In genomic region chr6:82135959-82136712, GRCm38 (mm10) we compare ENCODE assay signal across 29 mouse cellular contexts.
DNase-seq lines count a peak whose midpoint lies in the region; ATAC-seq lines count a peak whose summit lies in the region.
"Had no signal": no experiment of that assay in that cellular context is flagged by ENCODE, and none has a peak within 500 bp of the region (broad histone marks: within the 10 kb centered on the region; RNA-seq: fewer than 3 reads in every experiment).

No protein-coding gene starts in this region.

- peak; percentile 68 for ATAC-seq in forebrain, embryonic 13.5 days
- no peak for ATAC-seq in forebrain, embryonic 12.5 days (ENCODE audit: low FRiP score)
- ATAC-seq in hindbrain, embryonic 12.5 days (ENCODE audit: low FRiP score): peak; percentile 44; the same call in 1 of the 2 replicates
- no peak for ATAC-seq in hindbrain, embryonic 14.5 days (ENCODE audit: low FRiP score)
- ATAC-seq in midbrain, embryonic 16.5 days: peak; percentile 64; the same call in 1 of the 2 replicates
- ATAC-seq in forebrain, embryonic 16.5 days: peak; percentile 61
- ATAC-seq: inflammation-experienced regulatory T-cells, adult 6 months; liver, embryonic 12.5 days; liver, postnatal 0 days; Patski had no signal

- H3K27me3 ChIP-seq in forebrain, embryonic 13.5 days: no peaks in the 10 kb centered on the region
- no peaks in the 10 kb centered on the region for H3K27me3 ChIP-seq in forebrain, embryonic 12.5 days
- no peaks in the 10 kb centered on the region for H3K27me3 ChIP-seq in hindbrain, embryonic 12.5 days
- no peaks in the 10 kb centered on the region for H3K27me3 ChIP-seq in hindbrain, embryonic 14.5 days (ENCODE audit: control insufficient read depth, insufficient read depth, low read length)
- H3K27me3 ChIP-seq in midbrain, embryonic 16.5 days (ENCODE audit: control insufficient read depth, insufficient read depth, low read depth, low read length): no peaks in the 10 kb centered on the region
- no peaks in the 10 kb centered on the region for H3K27me3 ChIP-seq in midbrain, embryonic 10.5 days (ENCODE audit: low read depth, poor library complexity, severe bottlenecking)
- no peaks in the 10 kb centered on the region for H3K27me3 ChIP-seq in forebrain, embryonic 16.5 days (replicated peaks; ENCODE audit: control insufficient read depth, insufficient read depth, low read length)
- H3K27me3 ChIP-seq: liver, embryonic 12.5 days; neural tube, embryonic 15.5 days; Patski had no signal

- peaks cover 3% of the 10 kb centered on the region; the same call in 1 of the 2 replicates for H3K4me1 ChIP-seq in forebrain, embryonic 13.5 days
- H3K4me1 ChIP-seq in forebrain, embryonic 12.5 days: peaks cover 4% of the 10 kb centered on the region; the same call in 1 of the 2 replicates
- peaks cover 11% of the 10 kb centered on the region for H3K4me1 ChIP-seq in hindbrain, embryonic 12.5 days
- H3K4me1 ChIP-seq in hindbrain, embryonic 14.5 days (replicated peaks; ENCODE audit: control insufficient read depth, insufficient read depth, low read length): 0 out of 2 replicates have a peak, but pooled peaks cover 3% of the 10 kb centered on the region
- H3K4me1 ChIP-seq in midbrain, embryonic 16.5 days (ENCODE audit: control insufficient read depth, insufficient read depth, low read length): no peaks in the 10 kb centered on the region
- peaks cover 13% of the 10 kb centered on the region for H3K4me1 ChIP-seq in midbrain, embryonic 10.5 days
- H3K4me1 ChIP-seq in forebrain, embryonic 16.5 days (replicated peaks; ENCODE audit: control insufficient read depth, insufficient read depth, low read length): no peaks in the 10 kb centered on the region; the same call in 1 of the 2 replicates
- H3K4me1 ChIP-seq: liver, embryonic 12.5 days had no signal

- 55% methylated on average over 13 of the region's 13 CpGs for WGBS in forebrain, embryonic 13.5 days
- WGBS in forebrain, embryonic 12.5 days: 58% methylated on average over 13 of the region's 13 CpGs
- whole genome bisulfite sequencing in hindbrain, embryonic 12.5 days: 55% methylated on average over 13 of the region's 13 CpGs
- WGBS in hindbrain, embryonic 14.5 days: 49% methylated on average over 13 of the region's 13 CpGs
- WGBS in midbrain, embryonic 16.5 days: 52% methylated on average over 13 of the region's 13 CpGs
- 73% methylated on average over 13 of the region's 13 CpGs for WGBS in midbrain, embryonic 10.5 days
- WGBS in forebrain, embryonic 16.5 days: 51% methylated on average over 13 of the region's 13 CpGs

- no peak overlapping the region for H3K4me2 ChIP-seq in forebrain, embryonic 13.5 days
- no peak overlapping the region for H3K4me2 ChIP-seq in forebrain, embryonic 12.5 days
- no peak overlapping the region for H3K4me2 ChIP-seq in hindbrain, embryonic 12.5 days (replicated peaks)
- no peak overlapping the region for H3K4me2 ChIP-seq in hindbrain, embryonic 14.5 days (replicated peaks)
- no peak overlapping the region for H3K4me2 ChIP-seq in midbrain, embryonic 16.5 days (ENCODE audit: low read length)
- H3K4me2 ChIP-seq in forebrain, embryonic 16.5 days (ENCODE audit: low read length): no peak overlapping the region
- H3K4me2 ChIP-seq: liver, embryonic 12.5 days; neural tube, embryonic 15.5 days had no signal

- no peak overlapping the region for H3K27ac ChIP-seq in forebrain, embryonic 13.5 days
- no peak overlapping the region for H3K27ac ChIP-seq in forebrain, embryonic 12.5 days
- H3K27ac ChIP-seq in hindbrain, embryonic 12.5 days: no peak overlapping the region
- H3K27ac ChIP-seq in hindbrain, embryonic 14.5 days: no peak overlapping the region
- no peak overlapping the region for H3K27ac ChIP-seq in midbrain, embryonic 16.5 days (ENCODE audit: low read length)
- H3K27ac ChIP-seq in midbrain, embryonic 10.5 days (replicated peaks): no peak overlapping the region
- no peak overlapping the region for H3K27ac ChIP-seq in forebrain, embryonic 16.5 days (ENCODE audit: low read length)
- H3K27ac ChIP-seq: heart, embryonic 10.5 days; liver, embryonic 12.5 days; neural tube, embryonic 15.5 days had no signal

- H3K9me3 ChIP-seq in forebrain, embryonic 13.5 days (replicated peaks): peaks cover 6% of the 10 kb centered on the region; the same call in 1 of the 2 replicates
- H3K9me3 ChIP-seq in forebrain, embryonic 12.5 days: no peaks in the 10 kb centered on the region
- 0 out of 2 replicates have a peak, but pooled peaks cover 3% of the 10 kb centered on the region for H3K9me3 ChIP-seq in hindbrain, embryonic 12.5 days (replicated peaks)
- peaks cover 5% of the 10 kb centered on the region; the same call in 1 of the 2 replicates for H3K9me3 ChIP-seq in hindbrain, embryonic 14.5 days (ENCODE audit: control insufficient read depth, low read length)
- no peaks in the 10 kb centered on the region for H3K9me3 ChIP-seq in midbrain, embryonic 16.5 days (replicated peaks; ENCODE audit: control insufficient read depth, low read length, poor library complexity, severe bottlenecking)
- H3K9me3 ChIP-seq in midbrain, embryonic 10.5 days (replicated peaks): peaks cover 4% of the 10 kb centered on the region; the same call in 1 of the 2 replicates
- no peaks in the 10 kb centered on the region for H3K9me3 ChIP-seq in forebrain, embryonic 16.5 days (ENCODE audit: control insufficient read depth, low read length)
- H3K9me3 ChIP-seq: liver, embryonic 12.5 days; neural tube, embryonic 15.5 days had no signal

- H3K9ac ChIP-seq in forebrain, embryonic 13.5 days: no peak overlapping the region
- no peak overlapping the region for H3K9ac ChIP-seq in forebrain, embryonic 12.5 days
- H3K9ac ChIP-seq in hindbrain, embryonic 12.5 days: no peak overlapping the region
- H3K9ac ChIP-seq in hindbrain, embryonic 14.5 days: no peak overlapping the region
- H3K9ac ChIP-seq in midbrain, embryonic 16.5 days (ENCODE audit: low read depth, low read length): no peak overlapping the region
- H3K9ac ChIP-seq in forebrain, embryonic 16.5 days (replicated peaks; ENCODE audit: low read depth, low read length): no peak overlapping the region
- H3K9ac ChIP-seq: liver, embryonic 12.5 days; liver, postnatal 0 days; neural tube, embryonic 15.5 days had no signal

- H3K4me3 ChIP-seq in forebrain, embryonic 13.5 days: no peak overlapping the region
- H3K4me3 ChIP-seq in forebrain, embryonic 12.5 days (replicated peaks): no peak overlapping the region
- no peak overlapping the region for H3K4me3 ChIP-seq in hindbrain, embryonic 12.5 days
- no peak overlapping the region for H3K4me3 ChIP-seq in hindbrain, embryonic 14.5 days (replicated peaks; ENCODE audit: low read length)
- no peak overlapping the region for H3K4me3 ChIP-seq in midbrain, embryonic 16.5 days (ENCODE audit: low read depth, low read length)
- H3K4me3 ChIP-seq in midbrain, embryonic 10.5 days: no peak overlapping the region
- no peak overlapping the region for H3K4me3 ChIP-seq in forebrain, embryonic 16.5 days (replicated peaks; ENCODE audit: low read length)
- H3K4me3 ChIP-seq: erythroblast, embryonic 14.5 days; heart, embryonic 10.5 days; liver, embryonic 12.5 days; neural tube, embryonic 15.5 days had no signal

- no peaks in the 10 kb centered on the region for H3K36me3 ChIP-seq in forebrain, embryonic 13.5 days (ENCODE audit: poor library complexity, severe bottlenecking)
- H3K36me3 ChIP-seq in forebrain, embryonic 12.5 days (replicated peaks): no peaks in the 10 kb centered on the region
- no peaks in the 10 kb centered on the region for H3K36me3 ChIP-seq in hindbrain, embryonic 12.5 days
- no peaks in the 10 kb centered on the region for H3K36me3 ChIP-seq in hindbrain, embryonic 14.5 days (replicated peaks; ENCODE audit: control insufficient read depth, insufficient read depth)
- no peaks in the 10 kb centered on the region for H3K36me3 ChIP-seq in midbrain, embryonic 16.5 days (ENCODE audit: control insufficient read depth, insufficient read depth, low read length)
- no peaks in the 10 kb centered on the region for H3K36me3 ChIP-seq in midbrain, embryonic 10.5 days
- no peaks in the 10 kb centered on the region for H3K36me3 ChIP-seq in forebrain, embryonic 16.5 days (ENCODE audit: control insufficient read depth, insufficient read depth)
- H3K36me3 ChIP-seq: G1E; heart, embryonic 10.5 days; liver, embryonic 12.5 days; neural tube, embryonic 15.5 days had no signal

- DNase-seq in hindbrain, embryonic 14.5 days (ENCODE audit: low spot score): no peak
- DNase-seq in midbrain, embryonic 10.5 days (ENCODE audit: low spot score): no peak
- DNase-seq in right cerebral cortex, postnatal 4 days: no peak
- DNase-seq: adrenal gland, postnatal 10 days; cerebellum, adult 18-20 months; cerebellum, postnatal 10 days; gastrocnemius, postnatal 14 days; kidney, adult 2 months; kidney, postnatal 36 days; left cerebral cortex, postnatal 4 days; liver, postnatal 0 days; lung, postnatal 36 days; retina, postnatal 1 day; right cerebral cortex, postnatal 25 days; spleen, adult 18-20 months; thymus, adult 2 months; thymus, postnatal 36 days had no signal

Comparison
In these comparisons a context has a peak if more than half of its experiments do, and no peak if none do; other contexts are left out.
1. ATAC-seq: peak in forebrain, embryonic 13.5 days (single experiment), hindbrain, embryonic 12.5 days (single experiment), midbrain, embryonic 16.5 days (single experiment) and forebrain, embryonic 16.5 days (single experiment); none in forebrain, embryonic 12.5 days (single experiment) and hindbrain, embryonic 14.5 days (single experiment).